Mouse (Mus musculus) monocyte, adult 2 months (primary cell): ENCODE results near the gene Brd4.
"Not testable (repeated sequence)": the region's sequence is repeated elsewhere in the genome, so short reads cannot be mapped to it uniquely, and the experiment has no call there.

Experiments
- DNase-seq, 2 experiments: peaks; one replicate each; pipeline ENCODE4 v3.0.0; 2022; ENCODE audit warnings: low spot score in 2 of 2, low read depth in 1 of 2

Gene Brd4

GRCm38 (mm10) chr17:32235534-32236191 is 48.9 kb downstream of the Brd4 start:
- no peak for DNase-seq

- DNase-seq: no peak
Measured at GRCm38 (mm10) chr17:32233174-32233573, 51.3 kb downstream of the Brd4 start.

GRCm38 (mm10) chr17:32229256-32229655 is 55.3 kb downstream of the Brd4 start:
- DNase-seq: no peak

- DNase-seq: no peak
Measured at GRCm38 (mm10) chr17:32220873-32221272, 63.6 kb downstream of the Brd4 start.

- DNase-seq: not testable (repeated sequence)
Measured at GRCm38 (mm10) chr17:32215587-32215986, 68.9 kb downstream of the Brd4 start.

GRCm38 (mm10) chr17:32211554-32211953 is 73.0 kb downstream of the Brd4 start:
- not testable (repeated sequence) for DNase-seq

- DNase-seq: no peak
Measured at GRCm38 (mm10) chr17:32209752-32210151, 74.8 kb downstream of the Brd4 start.

- DNase-seq: no peak
Measured at GRCm38 (mm10) chr17:32209144-32209543, 75.4 kb downstream of the Brd4 start.

- DNase-seq: no peak
Measured at GRCm38 (mm10) chr17:32207586-32208245, 76.8 kb downstream of the Brd4 start.

- no peak for DNase-seq
Measured at GRCm38 (mm10) chr17:32205345-32205744, 79.2 kb downstream of the Brd4 start.

GRCm38 (mm10) chr17:32202972-32203371 is 81.5 kb downstream of the Brd4 start:
- no peak for DNase-seq

- DNase-seq: no peak
Measured at GRCm38 (mm10) chr17:32201086-32201485, 83.4 kb downstream of the Brd4 start.

- DNase-seq: no peak
Measured at GRCm38 (mm10) chr17:32199796-32200195, 84.7 kb downstream of the Brd4 start.

- DNase-seq: no peak
Measured at GRCm38 (mm10) chr17:32197156-32197555, 87.4 kb downstream of the Brd4 start.

- no peak for DNase-seq
Measured at GRCm38 (mm10) chr17:32195725-32196124, 88.8 kb downstream of the Brd4 start.

GRCm38 (mm10) chr17:32193010-32193409 is 91.5 kb downstream of the Brd4 start:
- DNase-seq: no peak

- no peak for DNase-seq
Measured at GRCm38 (mm10) chr17:32189850-32190249, 94.7 kb downstream of the Brd4 start.

- DNase-seq: no peak
Measured at GRCm38 (mm10) chr17:32188863-32189636, 95.5 kb downstream of the Brd4 start, which contains the start of gene Ephx3. Gene Ephx3, minus strand, starts transcription at chr17:32189549.

GRCm38 (mm10) chr17:32183017-32183416 is 101.5 kb downstream of the Brd4 start:
- DNase-seq: no peak

GRCm38 (mm10) chr17:32179621-32180491 is 104.7 kb downstream of the Brd4 start:
- no peak for DNase-seq

GRCm38 (mm10) chr17:32176919-32177318 is 107.6 kb downstream of the Brd4 start:
- no peak for DNase-seq
